Mouse (Mus musculus): ENCODE measurements around the gene Fam214a. TPM values are rescaled to one million over a fixed set of nuclear protein-coding genes. Genes with fewer than 3 reads are reported as not detected.

Fam214a gene
- polyA plus RNA-seq, 1 experiment, result 1.1 TPM

GRCm38 (mm10) chr9:75022546-75022945 is 69.9 kb downstream of the Fam214a start:
- TF ChIP-seq MYOG (IDR thresholded peaks at IDR 0.05; ENCODE audit: control insufficient read depth, extremely low read depth, insufficient read length) (no peak), MAX (IDR thresholded peaks at IDR 0.05) (no peak), USF1 (IDR thresholded peaks at IDR 0.05; ENCODE audit: low read depth) (no peak), MYOD1 (IDR thresholded peaks at IDR 0.05; ENCODE audit: control insufficient read depth, insufficient read length, low read depth) (no peak), CTCF (IDR thresholded peaks at IDR 0.05; ENCODE audit: control insufficient read depth, insufficient read depth, insufficient read length) (no peak), FOSL1 (IDR thresholded peaks at IDR 0.05; ENCODE audit: insufficient read depth, low read length, poor library complexity, severe bottlenecking) (no peak), CEBPB (IDR thresholded peaks at IDR 0.05; ENCODE audit: low read depth) (no peak)
- H3ac ChIP-seq (ENCODE audit: control insufficient read depth, insufficient read length, low read depth), result no peak overlapping the region
- no peaks in the 10 kb centered on the region for H3K36me3 ChIP-seq (ENCODE audit: control insufficient read depth, insufficient read depth)
- no peaks in the 10 kb centered on the region for H3K79me2 ChIP-seq (ENCODE audit: control insufficient read depth, insufficient read depth)
- H3K79me3 ChIP-seq (ENCODE audit: low read depth), result no peaks in the 10 kb centered on the region
- H3K4me3 ChIP-seq (ENCODE audit: insufficient read depth, poor library complexity, severe bottlenecking), result no peak overlapping the region
- no peaks in the 10 kb centered on the region for H3K27me3 ChIP-seq (ENCODE audit: control insufficient read depth, insufficient read depth, insufficient read length)

- no peak overlapping the region for H3K4me3 ChIP-seq (ENCODE audit: insufficient read depth, poor library complexity, severe bottlenecking)
- no peaks in the 10 kb centered on the region for H3K36me3 ChIP-seq (ENCODE audit: control insufficient read depth, insufficient read depth)
- no peaks in the 10 kb centered on the region for H3K27me3 ChIP-seq (ENCODE audit: control insufficient read depth, insufficient read depth, insufficient read length)
- TF ChIP-seq FOSL1 (IDR thresholded peaks at IDR 0.05; ENCODE audit: insufficient read depth, low read length, poor library complexity, severe bottlenecking), result no peak
- TF ChIP-seq CTCF (IDR thresholded peaks at IDR 0.05; ENCODE audit: control insufficient read depth, insufficient read depth, insufficient read length), result no peak
- H3ac ChIP-seq (ENCODE audit: control insufficient read depth, insufficient read length, low read depth), result no peak overlapping the region
- H3K79me2 ChIP-seq (ENCODE audit: control insufficient read depth, insufficient read depth), result no peaks in the 10 kb centered on the region
- H3K79me3 ChIP-seq (ENCODE audit: low read depth), result no peaks in the 10 kb centered on the region
Observed at GRCm38 (mm10) chr9:75023150-75023894, 70.6 kb downstream of the Fam214a start.

DNA sequence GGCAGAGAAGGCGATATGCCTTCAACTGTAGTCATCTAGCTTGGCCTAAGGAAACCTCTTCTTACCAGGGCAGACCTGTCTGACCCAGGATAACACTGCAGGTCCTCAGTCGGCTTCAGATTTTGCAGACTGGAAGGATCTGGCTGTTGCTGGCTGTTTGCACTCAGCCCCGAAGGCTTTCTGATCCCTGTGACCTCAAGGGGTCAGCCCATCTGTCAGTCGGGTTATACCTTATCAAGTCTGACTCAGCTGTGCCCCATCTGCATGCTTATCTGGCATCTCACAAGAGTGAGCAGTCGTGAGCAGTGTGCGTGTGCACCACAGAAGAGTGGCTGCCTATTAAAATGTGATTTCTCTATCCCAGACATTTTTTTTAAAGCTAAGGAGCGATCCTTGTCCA is 71.4 kb downstream of the Fam214a start:
- Histone ChIP-seq H3K79me3 (ENCODE audit: low read depth) (no peaks in the 10 kb centered on the region), H3K27me3 (ENCODE audit: control insufficient read depth, insufficient read depth, insufficient read length) (no peaks in the 10 kb centered on the region), H3K79me2 (ENCODE audit: control insufficient read depth, insufficient read depth) (no peaks in the 10 kb centered on the region), H3K36me3 (ENCODE audit: control insufficient read depth, insufficient read depth) (no peaks in the 10 kb centered on the region), H3K4me3 (ENCODE audit: insufficient read depth, poor library complexity, severe bottlenecking) (no peak overlapping the region), H3ac (ENCODE audit: control insufficient read depth, insufficient read length, low read depth) (no peak overlapping the region)
- TF ChIP-seq FOSL1 (IDR thresholded peaks at IDR 0.05; ENCODE audit: insufficient read depth, low read length, poor library complexity, severe bottlenecking) (no peak), USF1 (IDR thresholded peaks at IDR 0.05; ENCODE audit: low read depth) (no peak), MYOG (IDR thresholded peaks at IDR 0.05; ENCODE audit: control insufficient read depth, extremely low read depth, insufficient read length) (no peak), CTCF (IDR thresholded peaks at IDR 0.05; ENCODE audit: control insufficient read depth, insufficient read depth, insufficient read length) (no peak)

DNA sequence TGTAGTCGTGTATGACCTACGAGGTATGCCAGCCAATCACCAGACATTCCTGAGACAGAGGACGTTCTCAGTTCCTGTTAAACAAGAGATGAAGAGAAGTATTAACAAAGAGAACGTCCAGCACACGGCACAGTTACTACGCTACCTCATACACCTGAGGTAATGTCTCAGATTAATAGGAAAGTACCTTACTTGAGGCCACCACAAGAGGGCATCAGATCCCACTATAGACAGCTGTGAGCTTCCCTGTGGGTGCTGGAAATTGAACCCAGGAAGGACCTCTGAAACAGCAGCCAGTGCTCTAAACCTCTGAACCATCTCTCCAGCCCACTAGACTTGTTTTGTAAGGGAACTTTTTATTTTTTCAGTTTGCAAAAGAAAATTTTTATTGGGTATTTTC is 73.0 kb downstream of the Fam214a start:
- no peaks in the 10 kb centered on the region for H3K27me3 ChIP-seq (ENCODE audit: control insufficient read depth, insufficient read depth, insufficient read length)
- TF ChIP-seq CTCF (IDR thresholded peaks at IDR 0.05; ENCODE audit: control insufficient read depth, insufficient read depth, insufficient read length), result no peak
- no peak for TF ChIP-seq FOSL1 (IDR thresholded peaks at IDR 0.05; ENCODE audit: insufficient read depth, low read length, poor library complexity, severe bottlenecking)
- no peak for TF ChIP-seq MYOD1 (IDR thresholded peaks at IDR 0.05; ENCODE audit: control insufficient read depth, insufficient read length, low read depth)
- no peak for TF ChIP-seq MAX (IDR thresholded peaks at IDR 0.05)
- TF ChIP-seq CEBPB (IDR thresholded peaks at IDR 0.05; ENCODE audit: low read depth), result no peak
- TF ChIP-seq USF1 (IDR thresholded peaks at IDR 0.05; ENCODE audit: low read depth), result no peak
- TF ChIP-seq MYOG (IDR thresholded peaks at IDR 0.05; ENCODE audit: control insufficient read depth, extremely low read depth, insufficient read length), result no peak
- no peaks in the 10 kb centered on the region for H3K79me2 ChIP-seq (ENCODE audit: control insufficient read depth, insufficient read depth)
- H3K79me3 ChIP-seq (ENCODE audit: low read depth), result no peaks in the 10 kb centered on the region
- no peak overlapping the region for H3K4me3 ChIP-seq (ENCODE audit: insufficient read depth, poor library complexity, severe bottlenecking)
- H3ac ChIP-seq (ENCODE audit: control insufficient read depth, insufficient read length, low read depth), result no peak overlapping the region
- H3K36me3 ChIP-seq (ENCODE audit: control insufficient read depth, insufficient read depth), result no peaks in the 10 kb centered on the region

DNA sequence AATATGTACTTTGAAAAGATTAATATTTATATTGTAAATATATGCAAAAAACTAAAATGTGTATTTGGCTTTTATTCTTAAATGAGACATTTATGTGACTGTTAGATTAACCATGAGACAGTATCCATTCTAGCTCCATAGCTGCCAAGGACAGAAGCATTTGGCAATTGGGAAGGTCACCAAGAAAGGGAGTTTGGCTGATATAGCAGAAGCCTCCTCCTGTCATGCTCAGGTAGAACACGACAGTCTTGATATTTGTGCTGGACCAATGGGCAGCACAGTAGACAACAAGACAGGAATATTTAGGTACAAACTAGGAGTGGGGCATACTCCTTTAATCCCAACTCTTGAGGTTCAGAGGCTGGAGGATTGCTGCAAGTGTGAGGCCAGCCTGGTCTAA is 79.7 kb downstream of the Fam214a start:
- Histone ChIP-seq H3K79me2 (ENCODE audit: control insufficient read depth, insufficient read depth) (no peaks in the 10 kb centered on the region), H3K4me3 (ENCODE audit: insufficient read depth, poor library complexity, severe bottlenecking) (no peak overlapping the region), H3K36me3 (ENCODE audit: control insufficient read depth, insufficient read depth) (no peaks in the 10 kb centered on the region), H3ac (ENCODE audit: control insufficient read depth, insufficient read length, low read depth) (no peak overlapping the region), H3K27me3 (ENCODE audit: control insufficient read depth, insufficient read depth, insufficient read length) (no peaks in the 10 kb centered on the region), H3K79me3 (ENCODE audit: low read depth) (no peaks in the 10 kb centered on the region)
- TF ChIP-seq CTCF (IDR thresholded peaks at IDR 0.05; ENCODE audit: control insufficient read depth, insufficient read depth, insufficient read length) (no peak), FOSL1 (IDR thresholded peaks at IDR 0.05; ENCODE audit: insufficient read depth, low read length, poor library complexity, severe bottlenecking) (no peak), MYOD1 (IDR thresholded peaks at IDR 0.05; ENCODE audit: control insufficient read depth, insufficient read length, low read depth) (no peak), MYOG (IDR thresholded peaks at IDR 0.05; ENCODE audit: control insufficient read depth, extremely low read depth, insufficient read length) (no peak), CEBPB (IDR thresholded peaks at IDR 0.05; ENCODE audit: low read depth) (no peak), MAX (IDR thresholded peaks at IDR 0.05) (no peak), USF1 (IDR thresholded peaks at IDR 0.05; ENCODE audit: low read depth) (no peak)

DNA sequence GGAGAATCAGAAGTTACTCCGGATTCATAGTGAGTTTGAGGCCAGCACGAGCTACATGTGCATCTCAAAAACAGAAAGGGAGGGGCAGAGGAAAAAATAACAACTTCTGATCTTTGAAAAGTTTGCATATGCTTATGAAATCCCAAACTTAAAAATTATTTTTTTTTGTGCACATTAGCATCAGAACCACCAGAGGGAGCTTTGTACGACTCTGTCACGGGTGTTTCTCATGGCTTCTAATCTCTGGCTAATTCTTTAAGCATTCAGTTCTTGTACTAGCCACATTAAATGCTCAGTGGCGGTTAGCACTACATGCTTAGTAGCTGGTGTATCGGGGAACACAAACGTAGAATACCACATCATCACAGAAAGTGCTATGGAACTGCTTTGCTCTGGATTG is 80.5 kb downstream of the Fam214a start:
- Histone ChIP-seq H3K27me3 (ENCODE audit: control insufficient read depth, insufficient read depth, insufficient read length) (no peaks in the 10 kb centered on the region), H3ac (ENCODE audit: control insufficient read depth, insufficient read length, low read depth) (no peak overlapping the region), H3K4me3 (ENCODE audit: insufficient read depth, poor library complexity, severe bottlenecking) (no peak overlapping the region), H3K79me3 (ENCODE audit: low read depth) (peaks cover 2% of the 10 kb centered on the region), H3K36me3 (ENCODE audit: control insufficient read depth, insufficient read depth) (no peaks in the 10 kb centered on the region), H3K79me2 (ENCODE audit: control insufficient read depth, insufficient read depth) (peaks cover 6% of the 10 kb centered on the region)
- TF ChIP-seq FOSL1 (IDR thresholded peaks at IDR 0.05; ENCODE audit: insufficient read depth, low read length, poor library complexity, severe bottlenecking), result no peak
- TF ChIP-seq USF1 (IDR thresholded peaks at IDR 0.05; ENCODE audit: low read depth), result no peak
- no peak for TF ChIP-seq MYOG (IDR thresholded peaks at IDR 0.05; ENCODE audit: control insufficient read depth, extremely low read depth, insufficient read length)
- TF ChIP-seq CTCF (IDR thresholded peaks at IDR 0.05; ENCODE audit: control insufficient read depth, insufficient read depth, insufficient read length), result no peak
- TF ChIP-seq MAX (IDR thresholded peaks at IDR 0.05), result no peak
- no peak for TF ChIP-seq MYOD1 (IDR thresholded peaks at IDR 0.05; ENCODE audit: control insufficient read depth, insufficient read length, low read depth)
- TF ChIP-seq CEBPB (IDR thresholded peaks at IDR 0.05; ENCODE audit: low read depth), result no peak
